Mouse (Mus musculus) liver, embryonic 18 days (tissue): ENCODE data around the gene G2e3. TPM values are rescaled to one million over a fixed set of nuclear protein-coding genes. Genes with fewer than 3 reads are reported as not detected.

Source experiments
- polyA plus RNA-seq: library from polyadenylated mRNA; depleted of rRNA; stranded (reverse); fragments of >200 nt; gene quantifications from 2 replicates; pipeline ENCODE4 v1.2.3, GENCODE M21; 2012; rRNA removed

G2e3 gene
- 4.9 and 5.3 TPM in 2 replicates for polyA plus RNA-seq

DNA sequence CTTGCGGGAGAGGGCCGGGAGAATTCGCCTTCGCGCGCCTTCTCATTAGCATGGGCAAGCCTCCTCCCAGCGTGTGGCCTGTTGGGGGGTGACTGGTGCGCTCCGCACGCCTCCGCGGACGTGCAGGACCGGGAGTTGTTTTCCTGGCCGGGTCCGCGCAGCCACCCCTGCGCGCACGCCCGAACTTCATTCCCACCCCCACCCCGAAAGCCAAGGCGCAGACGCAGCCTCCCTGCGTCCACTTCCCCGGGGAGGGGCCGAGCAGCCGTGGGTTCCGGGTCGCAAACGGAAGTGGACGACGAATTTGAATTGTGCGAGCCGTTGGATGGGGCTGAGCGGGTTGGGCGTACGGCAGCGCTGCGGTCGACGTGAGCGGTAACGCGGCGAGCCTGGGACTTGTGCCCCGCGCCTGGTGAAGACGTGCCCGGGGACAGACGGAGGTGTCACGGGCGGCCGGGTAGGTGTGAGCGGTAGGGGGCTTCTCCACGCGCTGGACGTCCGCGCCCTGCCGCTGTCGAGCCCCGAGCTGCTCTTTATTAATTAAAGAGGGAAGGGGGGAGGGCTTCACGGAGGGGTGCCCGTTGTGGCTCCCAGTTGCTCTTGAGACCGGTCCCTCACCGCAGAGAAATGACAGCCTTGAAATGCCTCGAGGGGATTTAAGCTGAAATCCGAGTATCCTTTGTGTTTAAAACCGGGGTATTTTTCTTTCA lies at the start of gene G2e3:
TSS of gene G2e3 (plus strand) at position 74 of the 710 bp plus-strand sequence.

DNA sequence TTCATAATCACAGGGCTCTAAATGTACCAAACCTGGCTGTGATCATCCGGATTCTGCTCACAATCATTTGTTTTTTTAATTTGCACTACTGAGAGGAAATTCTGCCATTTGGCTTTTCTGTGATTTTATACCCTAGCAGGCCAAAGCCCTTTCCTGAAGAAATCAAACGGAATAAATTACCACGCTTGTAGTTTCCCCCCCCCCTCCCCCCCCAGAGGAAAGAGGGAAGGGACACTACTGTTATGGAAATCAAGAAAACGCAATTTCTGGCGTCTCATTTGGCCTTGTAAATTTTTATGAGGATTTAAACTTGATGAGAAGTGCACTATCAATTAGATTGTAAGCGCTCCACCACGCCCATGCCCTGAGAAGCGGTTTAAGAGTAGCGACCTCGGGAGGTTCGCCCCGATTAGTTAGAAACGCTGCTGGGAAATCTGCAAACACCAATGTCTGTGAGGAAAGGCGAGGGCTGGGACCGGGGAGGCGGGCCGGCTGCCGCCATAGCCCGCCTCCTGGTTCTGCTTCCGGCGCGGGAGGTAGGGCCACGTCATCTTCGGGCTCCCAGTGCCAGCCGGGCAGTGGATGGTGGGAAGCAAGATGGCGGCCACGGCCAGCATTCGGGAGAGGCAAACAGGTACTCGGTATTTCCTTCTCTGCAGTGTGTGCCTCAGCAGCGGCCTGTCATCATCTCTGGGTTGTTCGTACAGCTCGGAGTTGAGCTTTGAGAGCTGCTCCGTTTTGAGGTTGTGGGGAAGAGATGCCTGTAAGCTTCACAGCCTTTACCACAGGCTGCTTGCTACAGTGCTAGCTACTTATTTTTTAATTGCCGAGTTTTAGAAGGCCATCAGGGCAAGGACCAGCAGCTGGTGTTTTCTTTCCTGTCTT lies 29.4 kb downstream of the G2e3 start, which contains the start of gene Scfd1:
TSS of gene Scfd1 (plus strand) at position 508 of the 885 bp plus-strand sequence.

Other genes starting within 250 kb of the G2e3 start
- 20.4 and 20.8 TPM in 2 replicates for gene Scfd1, start 29.4 kb downstream of the G2e3 start, polyA plus RNA-seq
- 0.02 TPM in 2 replicates for gene Coch, start 245.3 kb downstream of the G2e3 start, polyA plus RNA-seq